Mouse (Mus musculus) cerebellum, adult 11-12 months (tissue): ENCODE measurements around the gene Ddo.

Experiments
- DNase-seq: peaks from one replicate; pipeline ENCODE4 v3.0.0; 2022

Gene Ddo

DNA sequence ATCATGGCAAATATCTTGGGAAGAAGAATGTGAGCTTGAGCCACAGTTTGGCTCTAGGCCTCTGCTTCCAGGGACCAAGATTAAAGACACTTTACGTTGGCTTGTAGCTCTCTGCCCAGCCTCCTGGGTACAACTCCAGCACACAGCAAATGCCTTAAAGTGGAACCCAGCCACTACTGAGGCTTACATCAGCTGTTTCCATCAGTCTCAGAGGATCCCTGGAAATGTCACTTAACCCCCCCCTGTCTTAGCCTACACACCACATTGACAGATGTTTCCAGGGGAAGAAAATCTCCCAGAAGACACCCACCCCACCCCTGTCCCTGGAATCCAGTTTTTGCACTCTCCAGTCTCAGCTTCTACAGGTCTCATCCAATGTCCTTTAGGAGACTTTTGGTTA lies 37.1 kb downstream of the Ddo start:
- no peak for DNase-seq

GRCm38 (mm10) chr10:40668640-40669039 lies 38.8 kb downstream of the Ddo start:
- no peak for DNase-seq

DNA sequence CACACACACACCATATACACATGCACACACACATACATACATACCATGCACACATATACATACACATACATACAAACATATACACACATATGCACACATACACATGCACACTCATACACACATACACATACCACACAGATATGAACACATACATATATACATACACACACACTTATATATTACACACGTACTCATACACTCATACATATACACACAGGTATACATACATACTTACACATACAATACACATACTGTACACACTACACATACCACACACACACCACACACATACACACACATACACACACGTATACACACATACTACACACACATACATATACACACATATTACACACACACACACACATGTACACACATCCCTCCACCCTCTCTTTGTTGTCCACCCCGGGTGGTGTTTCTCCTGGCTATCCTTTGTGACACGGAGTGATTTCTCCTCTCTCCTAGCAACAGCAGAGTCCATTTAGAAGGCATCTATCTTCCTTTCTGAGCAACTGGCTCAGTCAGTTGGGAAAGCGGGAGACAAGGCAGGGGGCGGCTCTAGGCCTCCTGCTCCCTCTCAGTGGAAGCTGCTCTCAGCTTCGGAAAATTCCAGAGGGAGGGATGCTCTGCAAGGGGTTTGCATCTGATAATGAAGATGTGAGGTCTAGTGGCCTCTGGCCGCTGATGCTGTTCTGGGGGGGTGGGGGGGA lies 42.9 kb downstream of the Ddo start:
- DNase-seq: no peak

DNA sequence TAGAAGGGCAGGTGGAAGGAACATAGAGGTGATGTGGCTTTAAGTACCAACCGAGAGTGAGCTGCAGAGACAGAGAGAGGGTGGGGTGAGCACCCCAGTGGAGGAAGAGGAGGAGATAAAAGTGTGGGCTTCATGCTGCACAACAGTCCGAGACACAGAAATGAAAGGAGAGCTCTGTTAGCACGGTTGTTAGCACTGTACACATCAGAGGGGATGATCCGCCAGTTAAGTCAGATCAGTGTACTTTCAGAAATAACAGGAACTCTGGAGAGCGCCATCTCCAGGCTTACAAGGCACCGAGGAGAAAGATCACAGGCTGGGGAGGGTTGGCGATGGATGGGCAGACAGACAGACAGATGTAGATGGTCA lies 43.5 kb downstream of the Ddo start:
- no peak for DNase-seq

GRCm38 (mm10) chr10:40674151-40674550 lies 44.3 kb downstream of the Ddo start:
- DNase-seq: no peak

- no peak for DNase-seq
Measured at GRCm38 (mm10) chr10:40675921-40676320, 46.1 kb downstream of the Ddo start.

DNA sequence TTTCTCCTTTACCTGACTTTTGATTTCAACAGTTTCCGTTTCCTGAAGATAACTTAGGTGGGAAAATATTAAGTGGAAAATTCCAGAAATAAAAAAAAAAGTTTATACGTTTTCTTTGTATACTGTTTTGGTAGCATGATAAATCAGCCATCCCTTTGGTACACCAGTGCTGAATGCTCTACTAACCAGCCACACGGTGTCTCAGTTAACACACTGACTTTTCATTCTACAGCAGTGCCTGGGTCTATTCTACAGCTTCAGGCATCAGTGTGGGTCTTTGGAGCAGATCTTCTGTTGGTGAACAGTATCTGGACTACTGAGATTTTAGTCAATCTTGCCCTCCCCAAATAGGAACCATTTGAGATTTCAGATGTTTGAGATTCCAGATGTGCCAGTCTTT lies 48.7 kb downstream of the Ddo start:
- DNase-seq: no peak

- peak; percentile 40 for DNase-seq
Measured at GRCm38 (mm10) chr10:40682470-40682869, 52.7 kb downstream of the Ddo start.

- DNase-seq: peak; percentile 72
Measured at GRCm38 (mm10) chr10:40683092-40683867, 53.5 kb downstream of the Ddo start, which contains the start of gene Mettl24. Gene Mettl24 (plus strand): TSS chr10:40683282.

GRCm38 (mm10) chr10:40683868-40684253 lies 54.0 kb downstream of the Ddo start:
- DNase-seq: peak; percentile 15

DNA sequence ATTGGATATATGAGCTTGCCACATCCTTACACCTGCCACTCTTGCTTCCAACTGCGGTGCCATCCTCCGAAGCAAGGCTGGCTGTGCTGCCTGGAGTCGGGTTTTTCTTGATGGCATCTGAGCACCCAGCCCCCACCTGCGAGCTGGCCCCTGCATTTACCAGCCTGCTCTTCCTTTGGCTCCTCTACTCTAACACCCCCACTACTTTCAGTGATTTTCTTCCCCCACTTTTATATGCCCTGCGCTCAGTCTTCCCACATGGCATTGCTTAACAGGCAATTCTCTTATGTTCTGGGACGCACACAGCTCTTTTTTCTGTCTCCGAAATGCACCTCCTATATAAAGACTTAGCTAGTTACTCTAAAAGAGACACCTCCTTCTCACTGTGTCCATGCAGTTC lies 54.5 kb downstream of the Ddo start:
- DNase-seq: no peak

GRCm38 (mm10) chr10:40685641-40686040 lies 55.8 kb downstream of the Ddo start:
- DNase-seq: no peak

DNA sequence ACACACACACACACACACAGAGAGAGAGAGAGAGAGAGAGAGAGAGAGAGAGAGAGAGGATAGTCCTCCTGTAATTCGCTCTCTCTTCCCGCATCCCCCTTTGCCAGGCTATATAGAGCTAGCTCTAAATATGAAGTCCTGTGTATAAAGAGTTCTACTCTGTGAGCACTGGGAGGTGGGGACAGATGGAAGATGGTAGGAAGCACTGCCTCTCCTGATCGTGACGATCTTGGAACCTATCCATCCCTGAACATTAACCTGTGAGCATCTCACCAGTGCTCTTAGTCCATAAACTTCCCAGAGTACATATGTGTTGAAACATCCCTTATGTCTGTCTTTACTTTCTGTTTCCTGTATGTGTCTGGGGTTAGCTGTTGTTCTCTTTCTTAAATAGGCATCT lies 57.2 kb downstream of the Ddo start:
- DNase-seq: no peak

GRCm38 (mm10) chr10:40687407-40687806 lies 57.6 kb downstream of the Ddo start:
- DNase-seq: no peak

GRCm38 (mm10) chr10:40688266-40688665 lies 58.5 kb downstream of the Ddo start:
- no peak for DNase-seq

DNA sequence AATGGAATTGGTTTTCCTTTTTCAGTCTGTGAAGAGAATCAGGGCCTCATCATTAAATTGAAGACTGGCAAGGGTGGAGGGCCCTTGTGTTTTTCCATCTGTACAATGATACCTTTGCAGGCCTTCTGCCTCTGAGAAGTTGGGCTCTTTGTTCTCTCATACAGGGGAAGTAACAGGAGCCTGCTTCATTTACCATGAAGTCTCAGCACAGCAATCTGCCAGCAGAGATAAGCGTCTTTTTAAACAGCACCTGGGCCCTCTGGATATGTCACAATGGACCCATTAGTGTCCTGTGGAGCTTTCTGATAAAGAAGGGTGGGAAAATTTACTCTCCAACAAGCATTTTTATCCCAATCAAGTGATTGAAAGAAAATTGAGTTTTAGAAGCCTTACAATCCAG lies 59.1 kb downstream of the Ddo start:
- DNase-seq: no peak

GRCm38 (mm10) chr10:40698652-40699051 lies 68.8 kb downstream of the Ddo start:
- no peak for DNase-seq

DNA sequence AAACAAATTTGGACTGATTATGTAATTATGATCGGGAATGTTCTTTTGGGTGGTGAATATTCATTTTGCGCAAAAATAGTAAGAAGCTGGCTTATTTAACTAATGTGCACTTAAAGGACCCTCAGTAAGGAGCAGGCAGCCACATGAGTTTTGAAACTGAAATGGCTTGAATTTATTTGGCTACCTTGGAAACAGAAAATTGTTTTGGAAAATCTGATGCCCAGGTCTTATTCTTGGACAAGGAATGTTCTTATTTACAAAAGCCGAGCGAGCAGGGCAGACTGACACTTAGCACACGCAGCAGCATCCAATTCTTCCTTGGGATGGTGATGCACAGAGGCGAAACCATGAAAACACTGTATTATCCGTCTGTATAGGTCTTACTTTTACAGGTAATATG lies 81.3 kb downstream of the Ddo start:
- DNase-seq: no peak

DNA sequence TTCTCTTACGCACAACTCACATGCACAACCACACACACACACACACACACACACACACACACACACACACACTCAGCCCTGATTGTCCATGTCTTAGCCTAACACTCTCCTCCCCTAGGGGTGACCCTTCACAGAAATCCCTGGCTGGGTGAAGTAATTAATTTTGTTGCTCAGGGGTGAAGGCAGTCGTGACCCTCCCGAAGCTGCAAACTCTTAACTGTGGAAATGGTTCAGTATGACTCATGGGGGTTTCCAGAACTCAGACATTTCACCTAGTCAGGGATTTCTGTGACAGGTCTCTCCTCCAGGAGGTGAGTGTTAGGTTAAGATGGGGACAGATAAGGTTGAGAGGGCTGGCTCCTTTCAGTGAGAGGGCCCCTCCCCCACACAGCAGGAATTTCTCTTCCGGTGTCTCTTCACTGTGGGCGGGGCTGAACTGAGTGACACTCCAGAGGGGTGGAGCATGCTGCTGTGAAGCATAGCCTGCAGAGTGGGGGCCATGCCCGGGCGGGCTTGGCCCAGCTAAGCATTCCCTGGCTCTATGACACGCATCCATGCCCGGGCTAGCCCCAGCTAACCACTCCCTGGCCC lies 83.3 kb downstream of the Ddo start:
- no peak for DNase-seq

GRCm38 (mm10) chr10:40713829-40714228 lies 84.0 kb downstream of the Ddo start:
- DNase-seq: no peak

DNA sequence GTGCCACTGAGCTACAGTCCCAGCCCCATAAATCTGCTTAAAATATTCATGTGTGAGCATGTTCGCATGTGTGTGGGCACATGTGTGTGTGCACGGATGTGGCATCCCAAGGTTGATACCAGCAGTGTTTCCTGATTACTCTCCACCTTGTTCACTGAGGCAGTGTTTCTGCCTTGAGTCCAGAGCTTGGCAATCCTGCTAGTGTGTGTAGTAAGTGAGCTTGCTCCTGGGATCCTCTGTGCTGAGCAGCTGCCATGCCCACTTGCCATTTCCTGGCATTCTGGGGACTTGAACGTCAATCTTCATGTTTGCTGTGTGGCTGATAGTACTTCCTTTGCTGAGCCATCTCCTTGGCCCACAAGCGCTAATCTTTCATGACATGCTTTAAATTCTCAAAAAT lies 85.3 kb downstream of the Ddo start:
- DNase-seq: no peak

DNA sequence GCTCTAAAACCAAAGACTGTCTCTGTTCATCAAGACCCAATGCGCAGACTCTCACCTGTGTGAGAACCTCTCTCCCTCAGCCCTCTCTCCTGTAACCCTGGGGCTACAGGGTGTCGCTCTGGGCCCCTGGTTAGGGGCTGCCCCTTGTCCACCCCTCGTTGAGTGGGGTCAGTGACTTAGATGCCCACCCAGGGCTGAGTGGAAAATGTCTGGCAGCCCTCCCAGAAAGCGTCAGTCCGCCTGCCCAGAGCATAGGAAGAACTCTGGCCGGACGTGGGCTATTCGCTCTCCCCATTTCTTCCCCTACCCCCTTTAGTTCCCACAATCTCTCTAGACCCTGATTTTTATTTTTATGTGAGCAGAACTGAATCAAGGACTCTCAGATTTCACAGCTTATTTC lies 86.5 kb downstream of the Ddo start:
- no peak for DNase-seq

DNA sequence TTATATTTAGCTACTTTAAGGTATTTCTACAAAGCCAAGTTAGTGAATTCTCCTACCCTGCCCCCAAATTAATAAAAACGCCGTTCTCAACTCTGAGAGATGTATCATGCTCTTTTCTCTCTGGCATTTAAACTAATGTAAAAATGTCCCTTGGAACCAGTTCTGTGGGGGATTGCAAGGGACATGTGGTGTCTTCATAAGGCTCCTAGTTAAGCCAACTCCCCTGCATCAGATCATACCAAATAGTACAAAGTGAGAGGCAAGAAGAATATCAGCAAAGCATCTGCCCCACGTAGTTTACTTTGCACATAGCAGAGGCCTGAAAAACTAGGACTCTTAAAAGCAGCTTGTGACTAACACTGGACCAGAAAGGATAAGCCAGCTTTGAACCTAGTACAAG lies 86.9 kb downstream of the Ddo start:
- DNase-seq: no peak

DNA sequence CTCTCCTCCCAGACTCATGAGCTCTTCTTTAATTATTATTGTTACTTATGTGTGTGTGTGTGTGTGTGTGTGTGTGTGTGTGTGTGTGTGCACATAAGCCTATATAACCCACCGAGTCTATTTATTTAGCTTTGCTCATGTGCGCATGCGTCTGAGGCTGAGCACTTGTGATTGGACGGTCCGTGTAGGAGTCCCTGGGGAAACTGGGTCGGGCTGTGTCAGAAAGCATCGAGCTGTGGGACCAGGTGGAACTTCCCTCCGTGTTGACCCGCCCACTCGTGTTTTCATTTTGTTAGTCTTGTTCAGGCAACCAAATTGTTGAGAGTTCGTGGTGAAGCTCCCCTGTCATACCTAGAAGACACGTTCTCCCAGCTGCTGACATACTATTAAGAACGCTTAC lies 88.6 kb downstream of the Ddo start:
- DNase-seq: no peak
